Mouse (Mus musculus): ENCODE results near the gene Aptx. TPM values are rescaled to one million over a fixed set of nuclear protein-coding genes. Genes with fewer than 3 reads are reported as not detected.

Gene Aptx
- polyA plus RNA-seq, 2 experiments, result 4.8 to 9.5 TPM

DNA sequence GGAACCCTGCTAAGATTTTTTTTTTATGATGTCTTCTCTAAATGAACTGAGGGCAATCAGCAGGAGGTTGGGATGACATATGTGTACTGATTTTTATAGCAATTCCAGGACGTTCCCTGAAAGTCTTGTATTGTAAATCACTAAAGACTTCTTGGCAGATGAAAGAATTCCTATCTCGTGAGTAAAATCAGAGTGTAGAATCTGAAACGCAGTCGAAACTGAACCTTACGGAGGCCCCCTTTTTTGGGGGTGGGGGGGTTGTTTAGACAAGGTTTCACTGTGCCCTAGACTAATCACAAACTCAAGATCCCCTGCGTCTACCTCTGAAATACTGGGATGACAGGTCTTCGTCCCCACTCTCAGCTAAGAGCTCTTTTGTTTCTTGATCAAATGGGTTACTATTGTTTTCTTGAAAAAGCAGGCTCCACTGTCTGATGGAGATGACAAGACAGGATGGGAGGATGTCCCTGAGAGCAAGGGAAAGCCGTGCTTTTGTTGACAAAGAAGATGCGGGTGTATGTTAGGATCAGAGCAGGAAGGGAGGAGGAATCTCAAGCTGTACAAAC lies 799 bp upstream of the Aptx start:
- H3K4me3 ChIP-seq (ENCODE audit: insufficient read depth in 1 of 2, low read depth in 2 of 2, low read length in 2 of 2), result peak overlapping the region in 1 of 2 experiments; percentile 75; a peak in 3 of 4 replicates
- TF ChIP-seq CTCF (IDR thresholded peaks at IDR 0.05; ENCODE audit: low read depth), result no peak
- TF ChIP-seq EP300 (IDR thresholded peaks at IDR 0.05; ENCODE audit: low read depth), result no peak
- no peak for ATAC-seq (ENCODE audit: insufficient read depth)
- no peak for DNase-seq (ENCODE audit: low read depth in 3 of 3, low spot score in 3 of 3)
- WGBS (ENCODE audit: insufficient replicate concordance), result 35% methylated on average over 9 of the region's 9 CpGs
- peak overlapping the region; percentile 93 for H3K4me2 ChIP-seq (ENCODE audit: low read depth)
- H3K9me3 ChIP-seq (ENCODE audit: control insufficient read depth, low read length), result no peaks in the 10 kb centered on the region
- no peaks in the 10 kb centered on the region for H3K36me3 ChIP-seq (replicated peaks; ENCODE audit: control insufficient read depth, insufficient read depth, low read depth)
- H3K9ac ChIP-seq (replicated peaks), result peak overlapping the region; percentile 61
- H3K4me1 ChIP-seq (replicated peaks; ENCODE audit: control insufficient read depth in 2 of 2, insufficient read depth in 2 of 2, low read length in 1 of 2), result peaks cover 8 to 26% of the 10 kb centered on the region in 2 experiments
- no peak overlapping the region for H3K27ac ChIP-seq
- no peaks in the 10 kb centered on the region for H3K27me3 ChIP-seq (ENCODE audit: control insufficient read depth, insufficient read depth, low read length)

DNA sequence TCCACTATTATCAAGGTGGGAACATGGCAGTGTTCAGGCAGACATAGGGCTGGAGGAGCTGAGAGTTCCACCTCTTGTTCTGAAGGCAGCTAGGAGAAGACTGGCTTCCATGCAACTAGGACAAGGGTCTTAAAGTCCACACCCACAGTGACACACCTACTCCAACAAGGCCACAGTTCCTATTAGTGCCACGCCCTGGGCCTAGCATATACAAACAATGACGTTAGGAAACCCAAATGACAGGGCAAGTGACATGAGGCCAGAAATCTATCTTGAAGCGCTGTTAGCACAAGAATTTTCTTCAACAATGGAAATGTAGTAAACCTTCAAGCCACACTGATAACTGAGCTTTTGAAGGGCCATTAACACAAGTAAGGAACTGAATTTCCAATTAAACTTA lies 1.2 kb downstream of the Aptx start:
- DNase-seq (ENCODE audit: low read depth in 3 of 3, low spot score in 3 of 3), result no peak
- Histone ChIP-seq H3K36me3 (replicated peaks; ENCODE audit: control insufficient read depth, insufficient read depth, low read depth) (no peaks in the 10 kb centered on the region), H3K9ac (replicated peaks) (no peak overlapping the region), H3K4me2 (ENCODE audit: low read depth) (peak overlapping the region; percentile 93), H3K4me3 (ENCODE audit: insufficient read depth in 1 of 2, low read depth in 2 of 2, low read length in 2 of 2) (no peak overlapping the region; a peak in 1 of 4 replicates), H3K4me1 (replicated peaks; ENCODE audit: control insufficient read depth in 2 of 2, insufficient read depth in 2 of 2, low read length in 1 of 2) (peaks cover 8 to 26% of the 10 kb centered on the region in 2 experiments), H3K27ac (no peak overlapping the region), H3K9me3 (ENCODE audit: control insufficient read depth, low read length) (no peaks in the 10 kb centered on the region), H3K27me3 (ENCODE audit: control insufficient read depth, insufficient read depth, low read length) (no peaks in the 10 kb centered on the region)
- 55% methylated on average over 3 of the region's 3 CpGs for WGBS (ENCODE audit: insufficient replicate concordance)
- TF ChIP-seq EP300 (IDR thresholded peaks at IDR 0.05; ENCODE audit: low read depth) (no peak), CTCF (IDR thresholded peaks at IDR 0.05; ENCODE audit: low read depth) (no peak)
- no peak for ATAC-seq (ENCODE audit: insufficient read depth)

DNA sequence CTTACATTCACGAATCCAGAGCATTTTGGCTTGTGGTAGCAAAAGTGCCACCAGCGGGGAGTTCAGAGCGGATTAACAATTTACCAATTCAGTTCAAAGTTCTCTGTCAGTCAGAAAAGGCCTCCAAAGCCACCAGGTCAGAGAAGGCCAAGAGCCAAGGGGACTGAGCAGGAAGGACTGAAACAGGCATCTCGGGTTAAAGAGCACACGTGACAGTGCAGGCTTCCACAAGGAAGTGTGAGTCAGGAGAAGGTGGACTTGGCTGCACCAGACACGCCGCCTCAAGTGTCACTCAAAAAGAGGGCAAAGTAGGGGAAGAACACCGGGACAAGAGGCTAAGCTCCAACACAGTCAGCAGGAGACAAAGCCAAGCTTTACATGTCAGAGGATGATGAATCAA lies 2.8 kb downstream of the Aptx start:
- DNase-seq (ENCODE audit: low read depth in 3 of 3, low spot score in 3 of 3), result peak in 1 of 3 experiments; percentile 9
- Histone ChIP-seq H3K27ac (no peak overlapping the region; the same call in 1 of the 2 replicates), H3K9me3 (ENCODE audit: control insufficient read depth, low read length) (no peaks in the 10 kb centered on the region), H3K36me3 (replicated peaks; ENCODE audit: control insufficient read depth, insufficient read depth, low read depth) (peaks cover under 1% of the 10 kb centered on the region; the same call in 1 of the 2 replicates), H3K4me1 (replicated peaks; ENCODE audit: control insufficient read depth in 2 of 2, insufficient read depth in 2 of 2, low read length in 1 of 2) (peaks cover 8 to 26% of the 10 kb centered on the region in 2 experiments), H3K27me3 (ENCODE audit: control insufficient read depth, insufficient read depth, low read length) (no peaks in the 10 kb centered on the region), H3K4me3 (ENCODE audit: insufficient read depth in 1 of 2, low read depth in 2 of 2, low read length in 2 of 2) (no peak overlapping the region), H3K4me2 (ENCODE audit: low read depth) (no peak overlapping the region), H3K9ac (replicated peaks) (no peak overlapping the region)
- no peak for TF ChIP-seq CTCF (IDR thresholded peaks at IDR 0.05; ENCODE audit: low read depth)
- no peak for TF ChIP-seq EP300 (IDR thresholded peaks at IDR 0.05; ENCODE audit: low read depth)
- 59% methylated on average over 8 of the region's 8 CpGs for WGBS (ENCODE audit: insufficient replicate concordance)
- ATAC-seq (ENCODE audit: insufficient read depth), result no peak

DNA sequence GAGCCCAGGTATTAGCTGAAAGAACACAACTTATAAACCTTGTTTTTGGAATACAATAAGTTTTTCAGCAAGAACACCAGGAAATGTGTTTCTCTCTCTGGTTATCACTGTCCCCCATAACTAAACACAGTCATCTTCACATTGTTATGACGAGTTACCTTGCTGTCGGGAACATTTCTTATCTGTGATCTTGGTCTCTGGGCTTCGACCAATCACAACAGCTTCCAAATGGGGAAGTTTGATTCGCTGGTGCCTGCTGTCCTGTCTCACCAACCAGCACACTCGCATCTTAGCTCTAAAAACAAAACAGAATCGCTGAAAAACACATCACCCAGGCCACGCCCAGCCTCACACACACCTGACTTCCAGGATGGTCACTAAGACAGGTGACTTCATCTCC lies 5.9 kb downstream of the Aptx start:
- no peak overlapping the region for H3K9ac ChIP-seq (replicated peaks)
- H3K27ac ChIP-seq, result no peak overlapping the region
- no peak for DNase-seq (ENCODE audit: low read depth in 3 of 3, low spot score in 3 of 3)
- H3K9me3 ChIP-seq (ENCODE audit: control insufficient read depth, low read length), result no peaks in the 10 kb centered on the region
- H3K4me3 ChIP-seq (ENCODE audit: insufficient read depth in 1 of 2, low read depth in 2 of 2, low read length in 2 of 2), result no peak overlapping the region
- no peak for TF ChIP-seq CTCF (IDR thresholded peaks at IDR 0.05; ENCODE audit: low read depth)
- no peak for TF ChIP-seq EP300 (IDR thresholded peaks at IDR 0.05; ENCODE audit: low read depth)
- 40% methylated on average over 7 of the region's 7 CpGs for WGBS (ENCODE audit: insufficient replicate concordance)
- peaks cover 6% of the 10 kb centered on the region; the same call in 1 of the 2 replicates for H3K36me3 ChIP-seq (replicated peaks; ENCODE audit: control insufficient read depth, insufficient read depth, low read depth)
- H3K4me1 ChIP-seq (replicated peaks; ENCODE audit: control insufficient read depth in 2 of 2, insufficient read depth in 2 of 2, low read length in 1 of 2), result peaks cover under 1 to 11% of the 10 kb centered on the region in 2 experiments
- H3K4me2 ChIP-seq (ENCODE audit: low read depth), result no peak overlapping the region
- ATAC-seq (ENCODE audit: insufficient read depth), result no peak
- H3K27me3 ChIP-seq (ENCODE audit: control insufficient read depth, insufficient read depth, low read length), result no peaks in the 10 kb centered on the region

DNA sequence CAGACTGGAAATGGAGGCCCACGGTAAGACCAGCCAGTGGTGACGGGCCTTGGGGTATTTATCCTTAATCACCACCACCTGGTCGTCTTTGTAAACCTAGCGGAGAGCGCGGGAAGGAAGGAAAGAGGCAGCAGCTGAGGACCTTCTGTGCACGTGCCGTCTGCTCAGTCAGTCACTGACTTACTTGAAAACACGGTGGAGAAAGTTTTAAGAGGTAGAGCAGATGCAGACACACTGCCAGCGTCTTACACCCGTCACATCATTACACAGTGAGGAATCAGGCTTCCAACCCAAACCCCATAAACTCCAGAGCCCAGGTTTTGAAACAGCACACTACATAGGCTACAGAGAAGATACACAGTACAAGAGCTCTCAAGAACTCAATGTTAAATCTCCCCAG lies 11.9 kb downstream of the Aptx start:
- Histone ChIP-seq H3K9me3 (ENCODE audit: control insufficient read depth, low read length) (no peaks in the 10 kb centered on the region), H3K4me3 (ENCODE audit: insufficient read depth in 1 of 2, low read depth in 2 of 2, low read length in 2 of 2) (no peak overlapping the region), H3K4me1 (replicated peaks; ENCODE audit: control insufficient read depth in 2 of 2, insufficient read depth in 2 of 2, low read length in 1 of 2) (no peaks in the 10 kb centered on the region), H3K9ac (replicated peaks) (no peak overlapping the region), H3K27ac (no peak overlapping the region), H3K27me3 (ENCODE audit: control insufficient read depth, insufficient read depth, low read length) (no peaks in the 10 kb centered on the region), H3K4me2 (ENCODE audit: low read depth) (no peak overlapping the region), H3K36me3 (replicated peaks; ENCODE audit: control insufficient read depth, insufficient read depth, low read depth) (peaks cover 6% of the 10 kb centered on the region; the same call in 1 of the 2 replicates)
- TF ChIP-seq EP300 (IDR thresholded peaks at IDR 0.05; ENCODE audit: low read depth) (no peak), CTCF (IDR thresholded peaks at IDR 0.05; ENCODE audit: low read depth) (no peak)
- ATAC-seq (ENCODE audit: insufficient read depth), result no peak
- WGBS (ENCODE audit: insufficient replicate concordance), result 80% methylated on average over 11 of the region's 11 CpGs
- no peak for DNase-seq (ENCODE audit: low read depth in 3 of 3, low spot score in 3 of 3)
